Mouse (Mus musculus): Measurements from ENCODE around the gene Vps37b. TPM values are rescaled to one million over a fixed set of nuclear protein-coding genes. Genes with fewer than 3 reads are reported as not detected.

Vps37b gene
- polyA plus RNA-seq, 1 experiment from 2014 or later = 50.7 TPM

GRCm38 (mm10) chr5:124021148-124021547, 10.9 kb downstream of the Vps37b start:
- Histone ChIP-seq H3K36me3 (ENCODE audit: control insufficient read depth, insufficient read depth, low read length) (peaks cover 3% of the 10 kb centered on the region; the same call in 1 of the 2 replicates), H3K4me1 (ENCODE audit: control insufficient read depth, insufficient read depth, low read length) (peaks cover 49% of the 10 kb centered on the region), H3K27me3 (ENCODE audit: control insufficient read depth, insufficient read depth, low read length) (no peaks in the 10 kb centered on the region), H3K4me3 (ENCODE audit: low read depth, low read length) (no peak overlapping the region), H3K9me3 (ENCODE audit: control insufficient read depth, low read length) (no peaks in the 10 kb centered on the region), H3K4me2 (no peak overlapping the region), H3K9ac (ENCODE audit: low read length) (no peak overlapping the region), H3K27ac (ENCODE audit: low read depth, low read length) (no peak overlapping the region)
- ATAC-seq (ENCODE audit: low FRiP score) (no peak), DNase-seq (ENCODE audit: low spot score, missing footprints) (no peak)
- 93% methylated on average over 11 of the region's 11 CpGs for WGBS

- H3K4me3 ChIP-seq (ENCODE audit: low read depth, low read length) = no peak overlapping the region
- WGBS = 78% methylated on average over 12 of the region's 12 CpGs
- no peak overlapping the region for H3K9ac ChIP-seq (ENCODE audit: low read length)
- no peak overlapping the region for H3K27ac ChIP-seq (ENCODE audit: low read depth, low read length)
- no peaks in the 10 kb centered on the region for H3K27me3 ChIP-seq (ENCODE audit: control insufficient read depth, insufficient read depth, low read length)
- no peaks in the 10 kb centered on the region; the same call in 1 of the 2 replicates for H3K36me3 ChIP-seq (ENCODE audit: control insufficient read depth, insufficient read depth, low read length)
- ATAC-seq (ENCODE audit: low FRiP score) (no peak), DNase-seq (ENCODE audit: low spot score, missing footprints) (no peak)
- no peaks in the 10 kb centered on the region for H3K9me3 ChIP-seq (ENCODE audit: control insufficient read depth, low read length)
- H3K4me1 ChIP-seq (ENCODE audit: control insufficient read depth, insufficient read depth, low read length) = peaks cover 42% of the 10 kb centered on the region
- no peak overlapping the region for H3K4me2 ChIP-seq
Observed at GRCm38 (mm10) chr5:124019348-124020216, 12.5 kb downstream of the Vps37b start.

GRCm38 (mm10) chr5:124018651-124019050, 13.4 kb downstream of the Vps37b start:
- Histone ChIP-seq H3K4me1 (ENCODE audit: control insufficient read depth, insufficient read depth, low read length) (peaks cover 45% of the 10 kb centered on the region), H3K27ac (ENCODE audit: low read depth, low read length) (no peak overlapping the region), H3K27me3 (ENCODE audit: control insufficient read depth, insufficient read depth, low read length) (no peaks in the 10 kb centered on the region), H3K4me2 (no peak overlapping the region), H3K9ac (ENCODE audit: low read length) (no peak overlapping the region), H3K4me3 (ENCODE audit: low read depth, low read length) (no peak overlapping the region), H3K36me3 (ENCODE audit: control insufficient read depth, insufficient read depth, low read length) (no peaks in the 10 kb centered on the region; the same call in 1 of the 2 replicates), H3K9me3 (ENCODE audit: control insufficient read depth, low read length) (no peaks in the 10 kb centered on the region)
- 87% methylated on average over 9 of the region's 9 CpGs for WGBS
- ATAC-seq (ENCODE audit: low FRiP score) (no peak), DNase-seq (ENCODE audit: low spot score, missing footprints) (no peak)

GRCm38 (mm10) chr5:124017941-124018340, 14.1 kb downstream of the Vps37b start:
- H3K4me2 ChIP-seq = no peak overlapping the region
- 86% methylated on average over 9 of the region's 9 CpGs for WGBS
- H3K36me3 ChIP-seq (ENCODE audit: control insufficient read depth, insufficient read depth, low read length) = no peaks in the 10 kb centered on the region; the same call in 1 of the 2 replicates
- ATAC-seq (ENCODE audit: low FRiP score) (no peak), DNase-seq (ENCODE audit: low spot score, missing footprints) (no peak)
- no peaks in the 10 kb centered on the region for H3K27me3 ChIP-seq (ENCODE audit: control insufficient read depth, insufficient read depth, low read length)
- no peak overlapping the region for H3K4me3 ChIP-seq (ENCODE audit: low read depth, low read length)
- no peak overlapping the region for H3K27ac ChIP-seq (ENCODE audit: low read depth, low read length)
- no peak overlapping the region for H3K9ac ChIP-seq (ENCODE audit: low read length)
- H3K4me1 ChIP-seq (ENCODE audit: control insufficient read depth, insufficient read depth, low read length) = peaks cover 45% of the 10 kb centered on the region
- no peaks in the 10 kb centered on the region for H3K9me3 ChIP-seq (ENCODE audit: control insufficient read depth, low read length)

- Histone ChIP-seq H3K4me2 (no peak overlapping the region), H3K4me3 (ENCODE audit: low read depth, low read length) (no peak overlapping the region), H3K36me3 (ENCODE audit: control insufficient read depth, insufficient read depth, low read length) (no peaks in the 10 kb centered on the region), H3K9ac (ENCODE audit: low read length) (no peak overlapping the region), H3K27me3 (ENCODE audit: control insufficient read depth, insufficient read depth, low read length) (no peaks in the 10 kb centered on the region), H3K4me1 (ENCODE audit: control insufficient read depth, insufficient read depth, low read length) (peaks cover 53% of the 10 kb centered on the region), H3K27ac (ENCODE audit: low read depth, low read length) (no peak overlapping the region), H3K9me3 (ENCODE audit: control insufficient read depth, low read length) (no peaks in the 10 kb centered on the region)
- DNase-seq (ENCODE audit: low spot score, missing footprints) (no peak), ATAC-seq (ENCODE audit: low FRiP score) (no peak)
- WGBS = 87% methylated on average over 7 of the region's 7 CpGs
Observed at GRCm38 (mm10) chr5:124016291-124016821, 15.7 kb downstream of the Vps37b start.

- Histone ChIP-seq H3K9ac (ENCODE audit: low read length) (no peak overlapping the region), H3K27ac (ENCODE audit: low read depth, low read length) (no peak overlapping the region), H3K4me3 (ENCODE audit: low read depth, low read length) (no peak overlapping the region), H3K9me3 (ENCODE audit: control insufficient read depth, low read length) (no peaks in the 10 kb centered on the region), H3K36me3 (ENCODE audit: control insufficient read depth, insufficient read depth, low read length) (no peaks in the 10 kb centered on the region), H3K27me3 (ENCODE audit: control insufficient read depth, insufficient read depth, low read length) (no peaks in the 10 kb centered on the region), H3K4me1 (ENCODE audit: control insufficient read depth, insufficient read depth, low read length) (peaks cover 59% of the 10 kb centered on the region), H3K4me2 (no peak overlapping the region)
- ATAC-seq (ENCODE audit: low FRiP score) (no peak), DNase-seq (ENCODE audit: low spot score, missing footprints) (no peak)
- WGBS = 84% methylated on average over 2 of the region's 2 CpGs
Observed at GRCm38 (mm10) chr5:124015727-124016126, 16.3 kb downstream of the Vps37b start.

GRCm38 (mm10) chr5:124014791-124015251, 17.2 kb downstream of the Vps37b start:
- Histone ChIP-seq H3K4me1 (ENCODE audit: control insufficient read depth, insufficient read depth, low read length) (peaks cover 66% of the 10 kb centered on the region), H3K27me3 (ENCODE audit: control insufficient read depth, insufficient read depth, low read length) (no peaks in the 10 kb centered on the region), H3K9me3 (ENCODE audit: control insufficient read depth, low read length) (no peaks in the 10 kb centered on the region), H3K4me3 (ENCODE audit: low read depth, low read length) (no peak overlapping the region), H3K4me2 (no peak overlapping the region), H3K27ac (ENCODE audit: low read depth, low read length) (no peak overlapping the region), H3K9ac (ENCODE audit: low read length) (no peak overlapping the region), H3K36me3 (ENCODE audit: control insufficient read depth, insufficient read depth, low read length) (peaks cover 6% of the 10 kb centered on the region; the same call in 1 of the 2 replicates)
- DNase-seq (ENCODE audit: low spot score, missing footprints) (no peak), ATAC-seq (ENCODE audit: low FRiP score) (no peak)
- WGBS = 22% methylated on average over 11 of the region's 11 CpGs

- Histone ChIP-seq H3K9ac (ENCODE audit: low read length) (no peak overlapping the region), H3K36me3 (ENCODE audit: control insufficient read depth, insufficient read depth, low read length) (peaks cover 8% of the 10 kb centered on the region; the same call in 1 of the 2 replicates), H3K4me3 (ENCODE audit: low read depth, low read length) (no peak overlapping the region), H3K9me3 (ENCODE audit: control insufficient read depth, low read length) (no peaks in the 10 kb centered on the region), H3K27me3 (ENCODE audit: control insufficient read depth, insufficient read depth, low read length) (no peaks in the 10 kb centered on the region), H3K4me2 (no peak overlapping the region), H3K27ac (ENCODE audit: low read depth, low read length) (no peak overlapping the region), H3K4me1 (ENCODE audit: control insufficient read depth, insufficient read depth, low read length) (peaks cover 62% of the 10 kb centered on the region)
- ATAC-seq (ENCODE audit: low FRiP score) = no peak
- no peak for DNase-seq (ENCODE audit: low spot score, missing footprints)
- WGBS = 78% methylated on average over 3 of the region's 3 CpGs
Observed at GRCm38 (mm10) chr5:124014180-124014579, 17.9 kb downstream of the Vps37b start.

GRCm38 (mm10) chr5:124013747-124014146, 18.3 kb downstream of the Vps37b start:
- Histone ChIP-seq H3K9ac (ENCODE audit: low read length) (no peak overlapping the region), H3K36me3 (ENCODE audit: control insufficient read depth, insufficient read depth, low read length) (peaks cover 13% of the 10 kb centered on the region; the same call in 1 of the 2 replicates), H3K4me2 (no peak overlapping the region), H3K27ac (ENCODE audit: low read depth, low read length) (no peak overlapping the region), H3K9me3 (ENCODE audit: control insufficient read depth, low read length) (no peaks in the 10 kb centered on the region), H3K27me3 (ENCODE audit: control insufficient read depth, insufficient read depth, low read length) (no peaks in the 10 kb centered on the region), H3K4me1 (ENCODE audit: control insufficient read depth, insufficient read depth, low read length) (peaks cover 62% of the 10 kb centered on the region), H3K4me3 (ENCODE audit: low read depth, low read length) (no peak overlapping the region)
- no peak for ATAC-seq (ENCODE audit: low FRiP score)
- DNase-seq (ENCODE audit: low spot score, missing footprints) = no peak
- 82% methylated on average over 15 of the region's 16 CpGs for WGBS
